Mouse (Mus musculus) T-helper 2 cell (primary cell): ENCODE data around the gene Celf2.

Experiments
- in situ Hi-C: fragments of 300-600 bp; cut with MboI, MseI; formaldehyde crosslinking; loops from one replicate; pipeline ENCODE4 v1.15.1; 2025; ENCODE audit warnings: high pct_unique_total_duplicates

The Celf2 gene

DNA sequence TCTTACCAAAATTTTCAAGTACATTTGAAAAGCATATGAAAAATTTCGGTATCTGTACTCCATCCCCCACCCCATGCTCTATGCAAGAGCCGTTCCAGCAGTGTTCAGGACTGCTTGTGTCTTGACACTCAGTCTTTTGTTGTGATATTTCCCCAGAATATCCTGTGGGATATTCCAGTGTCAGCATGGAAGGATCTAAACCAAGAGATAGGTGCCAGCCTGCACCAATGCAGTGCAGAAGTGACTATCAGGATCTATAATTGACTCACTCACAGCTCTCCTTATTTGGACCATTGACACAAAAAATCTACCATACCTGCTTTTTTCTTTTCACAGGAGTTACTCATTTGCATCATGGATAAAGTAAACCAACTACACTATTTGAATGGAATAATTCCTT, 116.9 kb downstream of the Celf2 start:
- in situ Hi-C loops: no loop called here

GRCm38 (mm10) chr2:7389264-7389663, 120.1 kb downstream of the Celf2 start:
- in situ Hi-C loops: no loop called here

- in situ Hi-C loops: no loop called here
These were observed 130.6 kb downstream of the Celf2 start for GRCm38 (mm10) chr2:7378736-7379135.

DNA sequence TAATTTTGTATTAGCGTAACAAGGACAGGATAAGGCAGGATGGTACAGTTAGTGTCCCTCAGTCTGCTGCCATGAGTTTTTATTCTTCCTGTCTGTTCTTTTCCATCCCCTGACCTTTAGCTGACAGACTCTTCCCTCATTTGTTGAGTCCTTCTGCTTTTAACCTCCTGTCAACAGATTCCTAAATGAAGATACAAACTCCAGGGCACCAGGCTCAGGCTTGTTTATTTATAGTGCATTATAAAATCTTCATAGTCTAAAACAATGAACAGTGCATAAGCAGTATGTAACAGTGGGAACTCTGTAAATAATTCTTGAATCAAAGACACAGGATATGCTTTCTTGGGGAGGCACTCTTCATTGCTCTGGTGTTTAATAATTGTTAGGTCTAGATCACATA, 131.5 kb downstream of the Celf2 start:
- in situ Hi-C loops: no loop called here

DNA sequence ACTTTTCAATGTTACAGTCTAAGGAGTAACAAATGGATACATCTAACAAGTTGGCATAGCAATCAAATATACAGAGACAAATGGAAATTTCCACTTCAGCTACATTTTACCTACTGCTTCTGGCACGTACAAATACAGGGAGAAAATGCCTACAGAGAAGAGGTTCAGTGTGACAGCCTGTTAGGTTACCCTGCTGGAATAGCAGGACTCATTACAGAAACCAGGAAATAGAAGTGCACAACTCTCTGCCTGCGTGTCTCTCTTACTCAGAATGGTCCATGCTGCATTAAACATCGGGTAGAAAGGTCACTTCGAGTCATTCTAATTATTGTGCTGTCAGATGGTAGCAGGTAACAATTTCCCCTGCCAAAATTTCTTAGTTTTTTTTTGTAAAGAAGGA, 141.6 kb downstream of the Celf2 start:
- in situ Hi-C loops: no loop called here

DNA sequence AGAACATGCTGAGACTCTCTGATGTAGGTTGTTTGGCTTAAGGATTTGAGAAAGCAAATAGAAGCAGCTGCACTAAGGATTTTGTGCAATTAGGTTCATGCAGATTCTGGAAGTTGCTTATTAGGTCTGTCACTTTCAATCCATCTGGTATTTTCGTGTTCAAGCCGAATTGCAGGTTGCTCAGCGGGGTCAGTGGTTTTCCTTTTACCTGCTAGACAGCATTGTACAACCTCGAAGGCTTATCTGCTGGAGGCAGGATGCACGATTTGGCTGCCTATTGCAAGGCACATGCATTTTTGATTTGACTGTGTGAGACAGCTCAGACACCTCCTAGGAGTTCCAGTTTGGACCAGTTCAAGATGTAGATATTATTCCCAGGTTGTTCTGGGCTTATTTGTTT, 149.8 kb downstream of the Celf2 start:
- in situ Hi-C loops: loop anchor here (10.0 kb wide), 1 partner anchor 295 kb away; no protein-coding TSS in a partner anchor

- in situ Hi-C loops: loop anchor here (10.0 kb wide), 1 partner anchor 296 kb away; no protein-coding TSS in a partner anchor
These were observed 150.5 kb downstream of the Celf2 start for GRCm38 (mm10) chr2:7358816-7359215.

DNA sequence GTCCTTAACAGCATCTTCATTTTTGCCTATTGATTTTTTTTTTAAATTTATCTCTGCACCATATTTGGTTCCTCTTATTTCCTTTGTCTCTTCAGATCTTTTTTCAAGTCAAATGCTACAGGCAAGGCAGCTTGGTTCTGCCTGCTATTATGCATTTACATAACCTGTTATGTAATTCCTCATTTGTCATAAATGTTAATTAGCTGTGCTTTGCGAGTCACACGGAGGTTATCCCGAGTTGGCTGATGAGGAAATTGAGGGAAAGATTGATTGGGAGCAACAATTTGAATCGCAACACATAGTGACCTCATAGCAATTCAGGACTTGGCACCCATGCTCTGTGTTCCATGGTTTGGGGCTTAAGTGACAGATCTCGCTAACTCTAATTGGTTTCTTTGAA, 158.1 kb downstream of the Celf2 start:
- in situ Hi-C loops: loop anchor here (10.0 kb wide), 1 partner anchor 304 kb away; no protein-coding TSS in a partner anchor

DNA sequence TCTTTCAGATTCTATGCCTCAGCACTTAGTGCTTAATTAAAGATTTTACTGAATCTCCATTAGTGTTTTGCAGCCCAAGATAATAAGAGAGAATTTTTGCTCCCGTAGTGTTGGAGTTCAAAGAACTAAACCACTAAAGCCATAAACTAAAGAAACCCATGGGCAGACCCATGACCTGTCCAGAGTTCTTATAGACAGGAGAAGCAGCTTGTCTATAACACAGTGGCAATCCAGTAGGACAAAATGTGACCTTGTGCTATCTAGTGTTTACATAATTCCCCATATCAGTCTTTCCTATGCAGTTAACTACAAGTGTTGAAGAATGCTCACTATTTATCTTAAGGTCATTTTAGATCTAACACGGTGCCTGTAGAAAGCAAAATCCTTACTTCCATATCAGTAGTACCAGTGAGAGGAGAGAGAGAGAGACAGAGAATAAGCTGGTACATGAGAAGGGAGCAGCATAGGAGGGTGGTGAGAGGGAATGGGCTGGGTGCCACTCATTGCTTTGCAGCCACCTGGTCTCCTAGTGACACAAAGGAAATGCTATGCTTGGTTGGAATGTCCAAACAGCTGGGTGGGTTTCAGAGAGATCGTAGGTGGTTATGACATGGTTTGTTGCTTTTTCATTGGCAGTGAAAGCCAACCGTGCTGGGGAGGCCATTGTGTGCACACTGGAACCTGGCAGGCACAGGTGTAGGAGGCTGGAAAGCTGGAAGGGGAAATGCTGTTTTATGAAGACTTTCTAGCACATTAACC, 162.5 kb downstream of the Celf2 start:
- in situ Hi-C loops: no loop called here

- in situ Hi-C loops: no loop called here
These were observed 164.4 kb downstream of the Celf2 start for GRCm38 (mm10) chr2:7344951-7345350.

DNA sequence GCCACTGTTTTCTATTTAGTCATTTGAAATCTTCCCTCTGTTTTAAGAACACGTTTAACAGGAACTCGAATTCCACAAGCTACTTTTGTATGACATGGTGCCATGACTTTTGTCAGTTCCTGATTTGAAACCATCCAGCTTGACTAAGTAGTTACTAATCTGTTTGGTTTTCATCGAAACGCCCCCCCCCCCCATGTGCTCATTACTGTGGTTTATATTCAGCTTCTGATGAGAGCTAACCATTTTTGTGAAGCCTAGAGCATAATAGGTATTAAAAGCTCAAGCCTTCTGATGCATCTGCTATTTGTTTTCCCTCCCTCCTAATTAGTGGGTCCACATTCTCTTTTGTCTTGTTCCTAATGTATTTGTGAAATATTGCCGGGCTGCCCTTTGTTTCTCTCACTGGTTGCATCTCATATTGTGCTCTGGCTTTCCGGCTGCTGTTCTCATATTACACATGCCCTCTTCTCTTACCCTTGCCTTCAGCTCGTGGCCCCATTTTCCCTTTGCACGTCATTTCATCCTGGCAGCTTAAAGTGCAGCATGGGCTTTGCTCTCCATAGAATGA, 166.4 kb downstream of the Celf2 start:
- in situ Hi-C loops: no loop called here

GRCm38 (mm10) chr2:7334846-7335245, 174.5 kb downstream of the Celf2 start:
- in situ Hi-C loops: no loop called here

GRCm38 (mm10) chr2:7328018-7328899, 181.1 kb downstream of the Celf2 start:
- in situ Hi-C loops: no loop called here

- in situ Hi-C loops: no loop called here
These were observed 189.6 kb downstream of the Celf2 start for GRCm38 (mm10) chr2:7319760-7320159.

DNA sequence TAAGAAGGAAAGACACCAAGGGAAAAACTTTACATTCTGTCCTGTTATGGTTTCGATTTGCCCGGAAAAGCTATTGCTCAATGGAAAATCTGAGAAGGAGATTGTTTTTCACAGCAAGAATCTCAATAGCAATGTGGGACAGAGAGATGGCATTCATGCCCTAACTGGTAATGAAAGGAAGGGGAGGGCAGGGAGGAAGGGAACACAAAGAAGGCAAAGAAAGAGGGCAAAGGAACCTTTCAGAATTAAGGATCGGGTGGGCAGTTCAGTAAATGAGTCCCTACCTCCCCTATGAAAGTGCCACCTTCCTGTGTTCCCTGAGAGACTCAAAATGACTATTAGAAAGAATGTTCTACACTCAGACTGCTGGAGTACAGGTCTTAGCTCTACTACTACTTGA, 197.6 kb downstream of the Celf2 start:
- in situ Hi-C loops: no loop called here

DNA sequence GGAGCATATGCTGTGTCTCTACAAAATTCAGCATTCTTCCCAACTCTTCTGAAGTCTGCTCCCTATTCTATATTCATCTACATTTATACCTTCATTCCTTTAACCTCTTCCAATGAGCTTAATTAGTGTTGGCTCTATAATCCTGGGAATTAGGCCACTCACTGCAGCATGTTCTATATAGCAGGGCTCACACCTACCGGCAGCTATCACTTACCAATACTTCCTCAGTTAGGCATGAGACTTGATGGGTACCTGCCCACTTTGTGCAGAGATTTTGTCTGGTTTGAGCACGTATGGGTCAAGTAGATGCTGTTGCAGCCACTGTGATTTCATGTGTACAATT, 198.6 kb downstream of the Celf2 start:
- in situ Hi-C loops: no loop called here

GRCm38 (mm10) chr2:7310129-7310839, 199.1 kb downstream of the Celf2 start:
- in situ Hi-C loops: no loop called here

GRCm38 (mm10) chr2:7309324-7309723, 200.0 kb downstream of the Celf2 start:
- in situ Hi-C loops: no loop called here

DNA sequence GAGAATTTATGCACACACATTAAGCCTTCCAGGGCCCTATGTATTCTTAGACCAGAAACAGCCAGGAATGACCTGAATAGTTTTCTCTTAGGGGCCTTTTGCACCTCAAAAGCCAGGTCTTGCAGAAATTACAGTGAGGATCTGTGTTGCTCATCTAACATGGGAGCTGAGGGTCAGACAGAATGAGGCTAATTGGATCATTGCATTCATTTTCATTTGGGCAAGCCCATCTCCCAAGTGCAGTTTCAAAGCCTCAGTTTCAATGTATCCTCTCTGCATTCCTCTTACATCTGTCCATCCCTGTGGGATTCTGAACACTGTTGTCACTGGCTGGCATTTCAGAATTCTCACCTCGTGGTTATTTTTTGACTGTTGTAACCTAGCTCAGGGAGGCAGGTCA, 200.6 kb downstream of the Celf2 start:
- in situ Hi-C loops: no loop called here

GRCm38 (mm10) chr2:7287434-7287833, 221.9 kb downstream of the Celf2 start:
- in situ Hi-C loops: no loop called here

DNA sequence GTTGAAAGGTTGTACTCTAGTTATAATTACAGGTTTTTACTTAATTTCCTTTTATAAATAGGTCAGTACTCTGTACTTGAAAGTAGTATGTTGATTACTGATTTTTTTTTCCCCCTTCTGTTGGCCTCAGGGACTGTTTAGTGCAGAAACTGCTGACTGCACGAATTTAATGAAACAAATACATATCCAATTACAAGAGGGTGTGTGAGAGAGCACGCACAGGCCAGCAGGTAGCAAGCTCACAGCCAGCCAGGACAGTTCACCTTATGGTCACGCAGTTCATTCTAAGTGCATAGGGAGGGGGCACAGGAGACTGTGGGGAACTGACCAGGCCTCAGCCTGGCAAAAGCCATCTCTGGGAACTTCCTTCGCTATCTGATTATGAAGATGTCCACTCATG, 236.1 kb downstream of the Celf2 start:
- in situ Hi-C loops: no loop called here

DNA sequence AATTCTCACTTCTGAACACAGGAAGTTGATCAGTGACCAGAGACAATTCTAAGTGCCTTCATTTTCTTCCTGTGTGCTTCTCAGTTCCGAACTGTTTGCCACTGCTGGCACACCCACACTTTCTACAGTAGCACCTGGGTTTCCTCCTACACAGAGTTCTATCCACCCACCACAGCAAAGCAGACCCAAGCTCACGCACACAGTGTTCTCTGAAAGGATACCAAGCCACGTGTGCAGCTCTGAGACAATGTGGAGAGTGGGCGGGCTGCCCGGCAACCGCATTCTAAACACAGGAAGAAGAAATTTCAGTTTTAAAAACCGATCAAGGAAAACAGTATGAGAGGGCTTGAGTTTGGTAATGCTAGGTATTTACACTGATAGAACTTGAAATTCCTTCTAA, 239.3 kb downstream of the Celf2 start:
- in situ Hi-C loops: no loop called here
